Mouse (Mus musculus) CH12.LX (cell line): ENCODE measurements around the gene Pde9a.

Source experiments
- CTCF ChIP-seq, 2 experiments: IDR thresholded peaks in 1 of 2; conservative IDR thresholded peaks in 1 of 2; 2 replicates each; pipeline ENCODE4 v1.5.1; 2011 to 2012; ENCODE audit warnings: low read depth in 2 of 2, low read length in 2 of 2, improper control_type of control experiment in 1 of 2, inconsistent platforms in 1 of 2, mild to moderate bottlenecking in 1 of 2, moderate library complexity in 1 of 2
- E2F4 ChIP-seq: IDR thresholded peaks from 2 replicates; pipeline ENCODE4 v1.6.1; 2011; ENCODE audit warnings: low read depth, low read length, improper control_type of control experiment; ENCODE audit not compliant: insufficient replicate concordance
- EP300 ChIP-seq: IDR thresholded peaks from 2 replicates; pipeline ENCODE4 v1.6.1; 2011; ENCODE audit warnings: low read length, improper control_type of control experiment
- JUN ChIP-seq: IDR thresholded peaks from 2 replicates; pipeline ENCODE4 v1.6.1; 2011; ENCODE audit warnings: low read depth, mild to moderate bottlenecking, low read length, improper control_type of control experiment, moderate library complexity; ENCODE audit not compliant: insufficient read depth
- KAT2A ChIP-seq: IDR thresholded peaks from 2 replicates; pipeline ENCODE4 v1.6.1; 2012; ENCODE audit warnings: low read length, improper control_type of control experiment, inconsistent platforms; ENCODE audit not compliant: insufficient replicate concordance
- POLR2A ChIP-seq: IDR thresholded peaks from 2 replicates; pipeline ENCODE4 v1.6.1; 2011; ENCODE audit warnings: low read depth, mild to moderate bottlenecking, improper control_type of control experiment, low read length

DNA sequence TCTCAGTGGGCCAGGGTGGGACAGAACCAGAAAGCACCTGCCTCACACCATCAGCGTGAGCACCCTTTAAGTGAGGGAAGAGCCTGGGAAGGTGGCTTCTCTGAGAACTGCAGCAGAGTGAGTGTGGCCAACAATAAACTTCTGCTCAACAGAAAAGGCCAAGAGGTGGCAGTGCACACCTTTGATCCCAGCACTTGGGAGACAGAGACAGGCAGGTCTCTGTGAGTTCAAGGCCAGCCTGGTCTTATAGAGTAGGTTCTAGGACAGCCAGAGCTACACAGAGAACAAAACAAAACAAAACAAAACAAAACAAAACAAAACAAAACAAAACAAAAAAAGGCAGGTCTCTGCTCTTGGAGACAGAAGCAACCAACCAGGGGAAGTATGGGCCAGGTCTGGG lies 36.4 kb downstream of the Pde9a start:
- TF ChIP-seq E2F4 = no peak
- TF ChIP-seq JUN = no peak
- peak in 1 of 2 experiments; percentile 20; a peak in 2 of 4 replicates for TF ChIP-seq CTCF (conservative IDR thresholded peaks at IDR 0.05 in 1 of 2, IDR thresholded peaks at IDR 0.05 in 1 of 2; ENCODE audit: low read depth in 2 of 2, low read length in 2 of 2)
- no peak for TF ChIP-seq POLR2A
- TF ChIP-seq EP300 = no peak
- no peak for TF ChIP-seq KAT2A
